Mouse (Mus musculus) heart, embryonic 11.5 days (tissue): ENCODE data around the gene Efhd2. TPM values are rescaled to one million over a fixed set of nuclear protein-coding genes. Genes with fewer than 3 reads are reported as not detected.

Experiments
- ATAC-seq: fragments of 200-750 bp; cut with Nextera tagmentation; replicated peaks from 2 replicates; pipeline ENCODE4 v1.8.0; 2017; ENCODE audit warnings: moderate library complexity; ENCODE audit not compliant: insufficient number of reproducible peaks, low FRiP score, low TSS enrichment
- H3K27ac ChIP-seq: fragments of 300-500 bp; sonication (generic); 2 replicates; pipeline ENCODE4 v1.5.1; 2014; ENCODE audit warnings: mild to moderate bottlenecking, low read depth, low read length
- H3K27me3 ChIP-seq: fragments of 300-500 bp; sonication (generic); 2 replicates; pipeline ENCODE4 v1.6.1; 2014; ENCODE audit warnings: mild to moderate bottlenecking, low read length, mixed read lengths; ENCODE audit not compliant: control insufficient read depth, insufficient read depth
- H3K36me3 ChIP-seq: fragments of 300-500 bp; sonication (generic); 2 replicates; pipeline ENCODE4 v1.6.1; 2014; ENCODE audit warnings: mild to moderate bottlenecking, low read length, moderate library complexity, mixed read lengths; ENCODE audit not compliant: control insufficient read depth, insufficient read depth
- H3K4me1 ChIP-seq: fragments of 300-500 bp; sonication (generic); 2 replicates; pipeline ENCODE4 v1.6.1; 2014; ENCODE audit warnings: low read length; ENCODE audit not compliant: control insufficient read depth, insufficient read depth
- H3K4me2 ChIP-seq: fragments of 300-500 bp; sonication (generic); 2 replicates; pipeline ENCODE4 v1.6.1; 2014; ENCODE audit warnings: mild to moderate bottlenecking, moderate library complexity
- H3K4me3 ChIP-seq: fragments of 300-500 bp; sonication (generic); 2 replicates; pipeline ENCODE4 v1.5.1; 2014; ENCODE audit warnings: low read depth, low read length
- H3K9ac ChIP-seq: fragments of 300-500 bp; sonication (generic); 2 replicates; pipeline ENCODE4 v1.6.1; 2014; ENCODE audit warnings: mild to moderate bottlenecking, low read depth, low read length, moderate library complexity
- H3K9me3 ChIP-seq: fragments of 300-500 bp; sonication (generic); replicated peaks from 2 replicates; pipeline ENCODE4 v1.6.1; 2016; ENCODE audit warnings: low read length; ENCODE audit not compliant: control insufficient read depth
- WGBS: fragments of 180-500 bp; shearing (Covaris S2); extraction: QIAGEN DNeasy Blood & Tissue Kit; methylation state at CpG from one replicate; pipeline ENCODE4 v1.1.7; 2014; ENCODE audit not compliant: insufficient replicate concordance; 5-methylcytosine and 5-hydroxymethylcytosine counted together
- polyA plus RNA-seq: library from polyadenylated mRNA; unstranded; fragments of >200 nt; fragmentation: Nextera tagmentation; extraction: Ambion mirVana; gene quantifications from 2 replicates; pipeline ENCODE4 v1.2.1, GENCODE M21; 2014

Gene Efhd2
- 59.2 and 63.4 TPM in 2 replicates for polyA plus RNA-seq

DNA sequence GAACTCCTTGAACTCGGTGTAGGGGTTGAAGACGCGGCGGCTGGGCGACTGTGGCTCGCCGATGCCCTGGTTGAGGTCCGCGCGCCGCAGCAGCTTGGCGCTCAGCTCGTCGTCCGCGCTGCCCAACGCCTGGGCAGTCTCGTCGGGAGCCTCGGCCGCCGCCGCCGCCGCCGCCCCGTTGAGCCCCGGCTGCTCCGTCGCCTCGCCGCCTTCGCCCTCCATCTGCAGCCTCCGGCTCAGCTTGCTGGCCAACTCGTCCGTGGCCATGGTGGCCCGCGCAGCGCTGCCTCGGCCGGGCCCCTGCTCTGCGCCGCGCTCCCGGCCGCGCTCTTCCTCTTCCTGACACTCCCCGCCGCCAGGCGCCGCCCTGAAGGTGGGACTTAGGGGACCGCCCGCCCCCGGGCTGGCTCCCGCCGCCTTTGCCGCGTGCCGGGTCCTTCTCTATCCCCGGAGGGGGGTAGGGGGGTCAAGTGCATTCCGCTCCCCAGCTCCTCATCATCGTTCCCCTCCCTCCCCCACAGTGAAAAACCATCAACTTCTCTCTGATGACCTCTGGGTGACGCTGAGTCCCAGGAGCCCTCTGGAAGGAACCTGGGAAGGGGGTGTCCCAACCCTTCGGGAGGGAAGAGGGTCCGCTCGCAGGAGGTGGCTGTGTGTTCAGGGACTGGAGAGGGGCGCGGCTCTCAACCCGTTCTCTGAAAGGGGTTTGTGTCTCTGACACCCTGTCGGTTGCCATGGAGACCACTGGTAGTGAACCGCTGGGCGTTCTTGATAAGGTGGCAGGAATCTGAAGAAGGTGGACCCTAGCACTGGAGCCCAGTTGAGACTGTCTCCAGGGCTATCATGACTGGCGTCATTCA lies at the start of gene Efhd2:
TSS of gene Efhd2 (minus strand) at position 320 of the 860 bp plus-strand sequence.
- H3K4me1 ChIP-seq = peaks cover 54% of the 10 kb centered on the region
- H3K36me3 ChIP-seq = peaks cover 5% of the 10 kb centered on the region; the same call in 1 of the 2 replicates
- H3K9ac ChIP-seq = peak within 1 kb of the TSS; percentile 95
- no peaks in the 10 kb centered on the region for H3K9me3 ChIP-seq
- peak within 1 kb of the TSS; percentile 77 for H3K4me2 ChIP-seq
- peak within 1 kb of the TSS; percentile 88 for H3K4me3 ChIP-seq
- WGBS = under 1% methylated on average over 62 of the region's 73 CpGs
- ATAC-seq = peak; percentile 88
- peak within 1 kb of the TSS; percentile 86 for H3K27ac ChIP-seq
- no peaks in the 10 kb centered on the region for H3K27me3 ChIP-seq

DNA sequence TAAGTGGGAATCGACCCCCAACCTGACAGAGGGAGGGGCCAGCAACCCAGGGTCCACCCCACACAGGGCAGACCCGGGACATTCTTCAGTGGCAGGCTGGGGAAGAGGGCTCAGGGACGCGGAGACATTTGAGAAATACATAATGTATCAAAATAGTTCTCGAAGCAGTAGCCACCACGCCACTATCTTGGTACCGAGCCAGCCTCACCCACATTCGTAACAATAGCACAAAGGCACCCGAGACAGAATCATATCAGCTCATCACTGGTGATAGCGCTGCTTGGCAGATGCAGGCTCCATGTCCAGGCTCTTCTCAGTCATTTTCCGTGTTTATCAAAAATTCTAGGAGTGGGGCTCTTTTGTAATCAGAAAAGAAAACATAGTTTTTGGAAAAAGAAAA lies 49.2 kb upstream of the Efhd2 start:
- H3K4me2 ChIP-seq = no peak overlapping the region
- no peaks in the 10 kb centered on the region for H3K9me3 ChIP-seq
- H3K27ac ChIP-seq = no peak overlapping the region
- peaks cover 12% of the 10 kb centered on the region for H3K4me1 ChIP-seq
- H3K36me3 ChIP-seq = no peaks in the 10 kb centered on the region
- H3K4me3 ChIP-seq = no peak overlapping the region
- H3K9ac ChIP-seq = no peak overlapping the region
- 44% methylated on average over 11 of the region's 11 CpGs for WGBS
- no peaks in the 10 kb centered on the region for H3K27me3 ChIP-seq
- no peak for ATAC-seq

DNA sequence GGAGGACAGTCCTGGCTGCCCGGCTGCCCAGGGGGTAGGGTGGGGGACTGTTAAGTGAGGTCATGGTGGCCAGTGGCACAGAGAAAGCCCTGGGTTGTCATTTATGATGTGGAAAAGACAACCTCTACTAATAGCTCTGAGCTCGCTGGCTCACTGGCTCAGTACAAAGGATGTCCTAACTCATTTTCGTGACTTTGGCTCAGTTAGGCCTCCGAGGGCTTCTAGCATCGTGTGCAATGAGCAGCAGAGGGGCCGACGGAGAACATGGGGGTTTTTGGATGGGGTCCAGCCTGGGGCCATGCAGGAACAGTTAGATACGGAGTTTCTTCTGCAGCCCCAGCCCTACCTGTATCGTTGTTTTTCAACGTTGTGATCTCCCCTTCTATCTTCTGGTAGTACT lies 45.7 kb upstream of the Efhd2 start:
- Histone ChIP-seq H3K27me3 (no peaks in the 10 kb centered on the region), H3K4me2 (no peak overlapping the region), H3K9ac (no peak overlapping the region), H3K27ac (no peak overlapping the region), H3K4me1 (peaks cover 15% of the 10 kb centered on the region), H3K4me3 (no peak overlapping the region), H3K36me3 (no peaks in the 10 kb centered on the region), H3K9me3 (no peaks in the 10 kb centered on the region)
- no peak for ATAC-seq
- 88% methylated on average over 10 of the region's 10 CpGs for WGBS

DNA sequence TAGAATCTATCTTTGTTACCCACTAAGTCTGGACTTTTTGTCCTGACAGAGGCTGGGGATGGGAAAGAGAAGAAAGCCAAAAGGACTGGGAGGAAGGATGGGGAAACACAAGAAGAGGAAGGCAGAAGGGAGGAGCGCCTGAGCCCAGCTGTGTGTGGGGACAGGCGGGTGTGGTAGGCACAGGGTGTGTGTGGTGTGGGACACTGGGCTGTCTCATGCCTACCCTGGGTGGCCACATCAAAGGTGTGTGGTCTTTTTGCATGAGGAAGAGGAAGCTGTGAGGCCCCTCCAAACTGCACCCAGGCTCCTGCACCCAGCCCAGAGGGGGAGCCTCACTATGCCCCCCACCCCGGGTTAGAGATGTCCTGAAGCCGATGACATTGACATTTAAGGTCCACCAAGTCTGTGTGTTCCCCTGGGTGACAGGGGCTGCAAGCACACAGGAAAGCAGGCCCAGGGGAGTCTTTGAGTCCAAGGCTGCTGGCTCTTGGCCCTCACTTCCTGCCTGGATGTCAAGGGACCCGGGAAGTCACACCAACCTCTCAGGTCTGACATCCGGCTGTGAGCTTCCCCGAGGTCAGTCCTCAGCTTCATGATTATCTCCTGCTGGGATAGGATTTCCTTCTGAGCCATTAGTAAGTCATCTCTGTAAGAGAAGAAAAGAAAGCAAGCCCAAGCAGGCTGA lies 43.2 kb upstream of the Efhd2 start:
- no peak overlapping the region for H3K4me3 ChIP-seq
- no peak overlapping the region for H3K27ac ChIP-seq
- whole genome bisulfite sequencing = 49% methylated on average over 7 of the region's 7 CpGs
- peaks cover 30% of the 10 kb centered on the region for H3K4me1 ChIP-seq
- no peak for ATAC-seq
- H3K27me3 ChIP-seq = no peaks in the 10 kb centered on the region
- H3K9me3 ChIP-seq = no peaks in the 10 kb centered on the region
- no peaks in the 10 kb centered on the region for H3K36me3 ChIP-seq
- H3K9ac ChIP-seq = no peak overlapping the region
- no peak overlapping the region for H3K4me2 ChIP-seq

DNA sequence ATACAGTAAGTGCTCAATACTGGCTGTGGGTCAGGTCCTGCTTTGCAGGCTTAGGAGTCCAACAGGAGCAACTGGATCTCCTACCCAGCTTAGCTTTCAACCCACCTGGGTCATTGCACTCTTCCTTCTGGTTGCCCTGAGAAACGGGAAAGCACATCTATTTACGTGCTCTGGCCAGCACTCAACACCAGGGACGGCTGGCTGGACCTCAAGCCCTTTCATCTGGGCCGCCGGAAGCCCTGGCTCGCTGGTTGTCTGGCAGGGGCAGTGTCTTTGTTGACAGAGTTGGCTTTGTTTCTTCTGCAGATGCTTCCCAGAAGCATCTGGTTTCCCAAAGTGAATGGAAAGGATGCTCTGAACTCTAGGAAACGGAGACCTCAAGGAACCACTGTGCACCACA lies 39.3 kb upstream of the Efhd2 start:
- WGBS = 26% methylated on average over 7 of the region's 7 CpGs
- no peaks in the 10 kb centered on the region for H3K36me3 ChIP-seq
- H3K4me2 ChIP-seq = no peak overlapping the region
- H3K9me3 ChIP-seq = no peaks in the 10 kb centered on the region
- H3K4me3 ChIP-seq = no peak overlapping the region
- peaks cover 18% of the 10 kb centered on the region for H3K4me1 ChIP-seq
- ATAC-seq = 0 out of 2 replicates have a peak, but pooled peaks have one; percentile 27
- H3K27ac ChIP-seq = no peak overlapping the region
- no peaks in the 10 kb centered on the region for H3K27me3 ChIP-seq
- no peak overlapping the region for H3K9ac ChIP-seq

DNA sequence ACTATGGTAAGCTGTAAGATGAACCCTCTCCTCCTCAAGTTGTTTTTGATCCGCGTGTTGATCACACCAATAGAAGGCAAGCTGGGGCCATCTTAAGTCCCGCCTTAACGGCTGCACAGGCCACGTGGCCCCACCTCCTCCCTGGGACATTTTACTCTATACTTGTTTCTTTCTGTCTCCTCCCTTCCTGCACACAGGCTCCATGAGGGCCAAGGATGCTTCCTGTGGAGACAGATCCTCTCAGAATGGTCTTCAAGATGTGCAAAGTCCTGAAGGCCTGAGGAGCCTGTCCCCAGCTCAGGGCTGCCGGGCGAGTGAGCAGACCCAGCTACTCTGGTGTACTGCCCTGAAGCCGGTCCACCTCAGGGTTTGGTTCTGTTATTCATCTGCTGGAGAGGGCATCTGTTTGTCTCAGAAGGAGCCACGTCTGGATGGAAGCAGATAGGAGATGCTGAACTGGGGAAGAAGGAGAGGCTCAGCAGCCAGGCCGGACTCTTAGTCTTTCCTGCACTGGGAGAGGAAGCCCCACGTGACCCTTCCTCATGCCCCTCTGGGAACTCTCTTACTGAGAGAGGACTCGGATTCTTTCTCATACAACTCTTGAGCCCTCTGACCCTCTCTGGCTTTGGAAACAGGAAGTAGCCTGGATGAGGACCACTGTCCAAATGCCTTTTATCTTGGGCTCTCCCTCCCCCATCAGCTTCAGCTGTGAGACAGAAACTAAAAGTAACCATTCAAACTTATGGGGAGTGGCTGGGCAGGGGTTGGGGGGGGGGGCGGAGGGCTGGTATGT lies 38.7 kb upstream of the Efhd2 start:
- no peaks in the 10 kb centered on the region for H3K27me3 ChIP-seq
- H3K9me3 ChIP-seq = no peaks in the 10 kb centered on the region
- H3K4me3 ChIP-seq = no peak overlapping the region
- H3K36me3 ChIP-seq = no peaks in the 10 kb centered on the region
- peaks cover 18% of the 10 kb centered on the region for H3K4me1 ChIP-seq
- ATAC-seq = peak; percentile 58
- 57% methylated on average over 13 of the region's 13 CpGs for WGBS
- no peak overlapping the region for H3K4me2 ChIP-seq
- peak overlapping the region; percentile 63 for H3K27ac ChIP-seq
- no peak overlapping the region for H3K9ac ChIP-seq

DNA sequence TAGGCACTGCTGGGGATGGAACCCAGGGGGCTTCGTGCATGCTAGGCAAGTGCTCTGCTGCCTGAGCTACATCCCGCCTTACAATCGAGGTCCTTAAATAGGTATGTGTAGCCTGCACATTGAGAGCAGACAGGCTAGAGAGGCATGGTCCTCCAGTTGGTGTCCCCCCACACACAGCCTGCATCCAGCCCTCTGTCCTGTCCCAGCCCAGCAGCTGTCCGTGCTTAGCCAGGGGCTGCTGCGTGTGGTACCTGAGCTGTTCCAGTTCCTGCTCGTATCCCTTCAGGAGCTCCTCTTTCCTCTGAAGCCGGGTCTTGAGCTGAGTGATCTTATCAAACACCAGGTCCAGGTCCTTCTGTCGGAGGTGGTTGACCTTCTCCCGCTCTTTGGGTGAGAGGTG lies 30.0 kb upstream of the Efhd2 start:
- 0 out of 2 replicates have a peak overlapping the region, but pooled peaks have one; percentile 16 for H3K9ac ChIP-seq
- H3K4me3 ChIP-seq = no peak overlapping the region
- H3K4me1 ChIP-seq = peaks cover 29% of the 10 kb centered on the region
- no peaks in the 10 kb centered on the region for H3K9me3 ChIP-seq
- peaks cover 2% of the 10 kb centered on the region; the same call in 1 of the 2 replicates for H3K27me3 ChIP-seq
- H3K4me2 ChIP-seq = no peak overlapping the region
- WGBS = 37% methylated on average over 9 of the region's 9 CpGs
- no peak for ATAC-seq
- no peak overlapping the region for H3K27ac ChIP-seq
- H3K36me3 ChIP-seq = no peaks in the 10 kb centered on the region

DNA sequence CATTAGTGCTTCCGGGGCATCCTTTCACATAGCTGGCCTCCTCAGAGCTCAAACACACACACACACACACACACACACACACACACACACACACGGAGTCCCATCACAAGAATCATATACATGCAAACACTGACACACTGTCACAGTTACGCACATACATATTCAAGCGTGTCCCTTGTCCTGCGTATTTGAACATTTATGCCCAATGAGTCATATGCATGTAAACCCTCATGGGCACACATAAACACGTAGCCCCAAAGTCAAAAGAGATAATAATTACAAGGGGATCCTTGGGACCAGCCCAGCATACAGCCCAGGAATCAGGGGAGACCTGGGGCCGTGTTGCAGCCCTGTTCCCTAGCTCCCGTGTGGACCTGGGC lies 27.7 kb upstream of the Efhd2 start:
- Histone ChIP-seq H3K9ac (no peak overlapping the region), H3K4me3 (no peak overlapping the region), H3K4me2 (no peak overlapping the region), H3K4me1 (peaks cover 35% of the 10 kb centered on the region), H3K36me3 (no peaks in the 10 kb centered on the region), H3K27ac (no peak overlapping the region), H3K27me3 (peaks cover 2% of the 10 kb centered on the region; the same call in 1 of the 2 replicates), H3K9me3 (no peaks in the 10 kb centered on the region)
- no peak for ATAC-seq
- WGBS = 87% methylated on average over 8 of the region's 8 CpGs
